Mouse (Mus musculus) spleen, adult 12 weeks (tissue): ENCODE results near the gene Stk19.
"Not testable (repeated sequence)": the region's sequence is repeated elsewhere in the genome, so short reads cannot be mapped to it uniquely, and the experiment has no call there.

Source experiments
- DNase-seq: peaks from one replicate; pipeline ENCODE4 v3.0.0; 2022; ENCODE audit warnings: low spot score

The Stk19 gene

DNA sequence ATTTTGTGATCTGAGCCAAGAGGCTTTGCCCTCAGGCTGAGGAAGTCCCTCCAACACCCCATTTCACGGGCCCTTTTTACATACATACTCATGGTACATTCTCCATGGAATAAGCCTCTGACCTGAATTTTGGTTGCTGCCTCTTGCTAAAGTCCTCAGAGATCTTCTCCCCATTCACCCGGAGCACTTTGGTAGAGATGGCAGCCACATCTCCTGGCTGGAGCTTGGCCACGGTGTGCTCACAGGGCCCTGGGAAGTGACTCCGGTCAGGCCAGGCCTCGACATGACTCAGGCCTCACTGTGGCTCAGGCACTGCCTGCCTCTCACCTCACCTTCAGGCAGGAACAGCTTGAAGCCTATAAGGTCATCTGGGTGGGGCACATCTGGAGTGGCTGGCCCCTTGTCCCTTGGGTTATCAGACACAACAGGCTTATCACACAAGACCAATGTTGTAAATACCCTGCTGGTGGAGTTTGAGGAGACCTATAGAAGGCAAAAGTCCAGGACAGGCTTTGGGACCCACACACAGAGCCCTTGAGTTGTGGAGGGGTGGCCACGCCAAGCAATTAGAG is 4.1 kb upstream of the Stk19 start:
- no peak for DNase-seq

DNA sequence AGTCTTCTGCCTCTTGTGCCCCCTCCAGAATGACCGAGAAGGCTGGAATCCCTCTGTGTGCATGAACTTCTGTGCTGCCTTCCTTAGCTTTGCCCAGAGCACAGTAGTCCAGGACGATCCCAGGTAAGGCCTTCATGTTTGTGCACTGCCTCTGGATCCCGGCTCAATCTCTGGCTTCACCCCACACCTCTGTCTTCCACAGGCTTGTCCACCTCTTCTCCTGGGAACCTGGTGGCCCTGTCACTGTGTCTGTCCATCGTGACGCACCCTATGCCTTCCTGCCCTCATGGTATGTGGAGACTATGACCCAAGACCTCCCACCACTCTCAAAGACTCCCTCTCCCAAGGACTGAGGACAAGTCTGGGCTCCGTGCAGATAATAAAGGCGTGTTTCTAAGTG is 2.0 kb upstream of the Stk19 start:
- no peak for DNase-seq

DNA sequence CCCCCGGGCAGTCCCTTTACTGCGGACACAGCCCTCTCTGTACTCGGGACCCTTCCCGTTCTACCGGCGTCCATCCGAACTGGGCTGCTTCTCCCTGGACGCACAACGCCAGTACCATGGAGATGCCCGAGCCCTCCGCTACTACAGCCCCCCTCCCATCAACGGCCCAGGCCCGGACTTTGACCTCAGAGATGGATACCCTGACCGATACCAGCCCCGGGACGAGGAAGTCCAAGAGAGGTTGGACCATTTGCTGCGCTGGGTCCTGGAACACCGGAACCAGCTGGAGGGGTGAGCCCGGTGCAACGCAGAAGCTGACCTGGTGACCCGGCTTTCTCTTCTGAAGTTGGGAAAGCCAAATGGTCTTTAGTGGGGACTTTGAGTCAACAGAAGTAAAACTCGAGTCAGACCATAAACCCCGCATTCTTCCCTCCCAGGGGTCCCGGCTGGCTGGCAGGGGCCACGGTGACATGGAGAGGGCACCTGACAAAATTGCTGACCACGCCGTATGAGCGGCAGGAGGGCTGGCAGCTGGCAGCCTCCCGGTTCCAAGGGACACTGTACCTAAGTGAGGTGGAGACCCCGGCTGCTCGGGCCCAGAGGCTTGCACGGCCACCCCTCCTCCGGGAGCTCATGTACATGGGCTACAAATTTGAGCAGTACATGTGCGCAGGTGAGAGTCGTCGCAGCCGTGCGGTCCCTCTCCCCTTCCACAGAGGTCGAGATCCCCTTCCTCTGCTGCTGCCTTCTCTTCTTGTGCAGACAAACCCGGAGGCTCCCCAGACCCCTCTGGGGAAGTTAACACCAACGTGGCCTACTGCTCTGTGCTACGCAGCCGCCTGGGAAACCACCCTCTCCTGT is 949 bp upstream of the Stk19 start:
- DNase-seq, result no peak

DNA sequence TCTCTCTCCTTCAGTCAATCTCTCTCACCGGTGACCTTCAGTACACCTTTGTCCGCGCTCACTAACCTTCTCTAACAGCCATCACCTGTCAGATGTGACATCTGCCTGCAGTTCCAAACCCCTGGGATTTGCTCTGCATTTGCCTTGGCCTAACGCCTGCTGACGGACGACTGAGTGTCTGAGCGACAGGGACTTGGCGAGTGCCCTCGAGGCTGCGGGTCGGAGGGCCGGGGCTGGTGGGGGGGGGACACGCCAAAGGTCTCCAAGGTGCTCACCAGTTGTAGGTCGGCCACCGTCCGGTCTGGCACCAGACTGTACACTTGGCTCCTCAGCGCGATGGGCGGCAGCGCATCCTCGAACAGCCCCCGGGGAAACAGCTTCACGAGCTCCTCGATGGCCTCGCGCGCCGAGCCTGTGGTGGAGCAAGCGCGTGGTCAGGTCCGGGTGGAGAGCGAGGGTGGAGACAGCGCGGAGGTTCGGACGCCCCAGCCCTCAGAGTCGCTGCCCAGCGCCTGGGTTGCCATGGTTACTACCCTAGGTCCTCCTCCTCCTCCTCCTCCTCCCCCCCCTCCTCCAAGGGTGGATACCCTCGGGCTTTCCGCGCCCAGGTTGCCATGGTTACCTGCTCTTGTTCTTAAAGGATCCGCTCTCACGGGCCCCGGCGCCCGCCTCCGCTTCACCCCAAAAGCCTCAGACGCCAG is 440 bp downstream of the Stk19 start:
- no peak for DNase-seq

DNA sequence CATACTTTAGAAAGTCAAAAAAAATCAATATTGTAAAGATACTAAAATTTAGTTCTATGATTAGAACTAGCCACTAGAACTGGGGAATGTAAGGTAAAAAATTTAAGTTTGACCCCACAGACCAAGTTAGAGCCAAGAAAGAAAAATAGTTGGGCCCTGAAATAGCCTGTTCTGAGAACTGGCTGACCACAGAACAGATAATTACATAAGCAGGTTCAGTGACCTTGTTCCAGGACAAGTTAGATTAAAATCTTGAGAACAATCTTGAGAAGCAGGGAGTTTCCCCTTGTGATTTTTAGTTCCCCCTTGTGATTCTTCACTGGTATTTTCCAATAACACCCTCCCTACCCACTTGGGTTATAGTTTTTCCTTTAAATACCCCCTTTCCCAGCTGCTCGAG is 6.0 kb downstream of the Stk19 start:
- DNase-seq, result not testable (repeated sequence)

DNA sequence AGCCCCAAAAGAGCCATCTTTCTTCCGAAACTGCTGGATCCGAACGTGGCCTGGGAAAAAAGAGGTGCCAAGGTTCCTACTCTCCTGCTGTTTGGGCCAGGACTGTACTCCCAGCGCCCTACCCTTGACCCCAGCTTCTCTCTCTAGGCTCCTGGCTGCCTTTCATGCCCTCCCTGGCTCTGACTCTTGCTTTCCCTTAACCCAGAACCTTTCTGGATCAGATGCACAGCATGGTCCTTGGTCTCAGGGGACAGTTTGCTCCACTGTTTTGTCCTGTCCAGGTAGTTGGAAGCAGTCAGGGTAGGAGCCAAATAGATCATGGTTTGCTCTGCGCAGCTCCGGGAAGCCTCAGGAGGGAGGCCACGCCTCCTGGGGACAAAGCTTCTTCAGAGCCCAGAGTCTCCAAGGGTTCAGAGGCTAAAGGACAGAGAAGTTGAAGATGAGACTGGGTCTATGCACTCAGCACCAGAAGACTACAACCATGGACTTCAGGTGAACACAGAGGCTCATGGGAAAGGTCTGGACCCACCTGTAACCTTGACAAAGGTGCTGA is 21.9 kb downstream of the Stk19 start:
- no peak for DNase-seq

DNA sequence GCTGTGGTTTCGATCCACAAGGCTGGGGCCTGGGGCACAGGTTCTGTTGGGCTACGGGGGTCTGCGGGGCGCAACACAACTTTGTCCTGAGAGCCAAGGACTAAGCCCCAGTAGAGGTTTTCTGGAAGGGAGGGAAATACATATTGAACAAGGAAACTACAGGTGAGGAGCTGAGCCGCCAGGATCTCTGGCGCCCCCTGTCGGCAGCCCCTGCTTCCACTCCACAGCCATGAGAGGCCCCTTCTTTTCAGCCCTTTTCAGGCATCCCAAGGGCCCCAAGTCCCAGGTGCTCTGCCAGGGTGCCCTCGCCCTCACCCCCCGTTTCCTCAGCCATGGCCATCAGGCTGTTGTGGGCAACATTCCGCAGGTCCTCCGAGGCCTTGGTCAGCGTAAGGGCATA is 23.0 kb downstream of the Stk19 start:
- DNase-seq, result not testable (repeated sequence)

DNA sequence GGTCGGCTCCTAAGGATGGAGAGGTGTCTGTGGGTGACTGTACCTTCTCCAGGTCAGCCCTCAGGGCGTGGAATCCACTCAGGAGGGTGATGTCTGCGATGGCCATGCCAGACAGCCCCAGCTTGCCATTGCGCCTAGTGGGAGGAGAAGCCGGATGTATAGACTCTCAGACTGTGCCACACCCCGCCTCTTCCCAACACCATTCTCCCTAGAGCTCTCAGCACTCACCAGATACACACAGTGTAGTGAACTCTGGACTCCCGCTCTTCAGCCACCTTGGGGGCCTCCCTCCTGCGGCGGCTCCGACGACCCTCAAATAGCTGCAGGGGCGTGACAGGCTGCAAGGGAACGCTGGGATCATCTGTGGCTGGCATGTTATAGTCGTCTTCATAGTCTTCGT is 25.5 kb downstream of the Stk19 start:
- DNase-seq, result no peak

DNA sequence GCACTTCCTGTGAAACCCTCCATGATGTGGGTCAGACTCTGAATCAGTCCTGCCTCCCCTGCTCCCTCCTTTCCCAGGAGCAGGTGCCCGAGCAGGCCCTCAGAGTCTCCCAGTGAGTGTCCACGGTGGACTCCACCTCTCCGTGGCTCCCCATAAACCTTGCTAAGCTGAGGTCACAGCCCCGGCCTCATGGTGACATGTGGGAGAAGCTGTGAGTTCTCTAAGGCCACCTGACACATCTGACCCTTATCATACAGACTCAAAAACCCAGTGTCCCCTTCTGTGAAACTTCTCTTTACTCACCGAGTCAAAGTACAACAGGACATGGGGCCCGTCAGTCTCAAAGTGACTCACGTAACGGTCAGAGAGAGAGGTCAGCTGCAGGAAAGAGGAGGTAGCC is 25.9 kb downstream of the Stk19 start:
- DNase-seq, result not testable (repeated sequence)

DNA sequence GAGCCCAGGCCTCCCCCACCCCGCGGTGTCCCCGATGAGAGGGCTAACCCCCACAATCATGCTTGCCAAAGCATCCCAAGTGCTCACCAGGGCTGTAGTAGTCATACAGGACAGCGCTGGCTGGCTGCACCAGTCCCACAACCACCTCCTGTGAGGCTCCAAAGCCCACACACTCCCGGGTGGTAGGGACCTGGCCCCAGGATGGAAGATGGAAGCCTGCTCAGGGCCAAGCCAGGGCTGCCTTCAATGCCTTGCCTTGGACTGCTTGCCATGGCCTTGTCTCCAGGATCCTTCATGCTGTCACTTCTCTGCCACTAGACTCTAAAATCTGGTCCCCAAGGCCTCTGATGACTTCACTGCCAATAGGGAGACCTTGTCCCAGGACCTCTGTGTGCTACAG is 26.3 kb downstream of the Stk19 start:
- not testable (repeated sequence) for DNase-seq

DNA sequence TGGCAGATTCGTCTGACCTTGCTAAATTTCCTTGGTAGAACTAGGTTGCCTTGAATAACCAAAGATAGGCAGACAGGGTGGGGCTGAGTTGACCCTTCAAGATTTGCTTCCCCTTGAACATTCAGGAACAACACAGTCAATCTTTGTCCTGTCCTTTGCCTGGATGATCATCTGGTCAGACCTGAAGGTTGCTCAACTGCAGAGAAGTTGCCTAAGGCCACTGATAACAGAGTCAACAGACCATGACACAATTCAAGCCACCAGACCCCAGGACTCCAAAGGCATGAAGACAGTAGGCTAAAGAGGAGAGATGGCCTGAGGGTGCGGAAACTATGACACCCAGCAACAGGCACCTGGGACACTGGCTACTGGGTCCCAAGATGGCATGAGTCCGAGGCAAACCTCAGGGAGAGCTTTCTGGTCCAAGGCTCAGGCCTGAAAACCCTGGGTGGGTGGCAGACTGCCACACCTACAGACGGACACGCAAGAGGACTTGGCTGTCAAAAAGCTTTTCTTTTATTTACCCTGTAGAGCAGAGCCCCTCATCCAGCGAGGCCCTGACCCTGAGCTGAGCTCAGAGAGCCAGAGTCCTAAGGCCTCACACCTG is 28.0 kb downstream of the Stk19 start:
- DNase-seq, result no peak

DNA sequence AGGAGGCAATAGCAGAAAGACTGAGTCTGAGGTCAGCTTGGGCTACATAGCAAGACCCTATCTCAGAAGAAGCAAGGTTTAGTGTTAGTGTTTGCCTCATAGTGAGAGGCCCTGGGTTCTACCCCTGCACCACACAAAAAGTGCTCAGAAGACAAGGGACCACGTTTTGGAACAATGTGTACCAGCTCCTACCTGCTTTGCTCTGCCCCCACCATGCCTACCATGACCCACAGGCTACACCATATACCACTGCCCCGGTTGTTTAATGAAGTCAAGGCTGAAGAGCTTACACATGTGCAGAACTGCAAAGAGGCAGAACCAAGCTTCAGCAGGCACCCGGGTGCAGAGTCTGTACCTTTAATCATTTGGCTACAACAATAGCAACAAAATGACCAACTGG is 29.6 kb downstream of the Stk19 start:
- no peak for DNase-seq

DNA sequence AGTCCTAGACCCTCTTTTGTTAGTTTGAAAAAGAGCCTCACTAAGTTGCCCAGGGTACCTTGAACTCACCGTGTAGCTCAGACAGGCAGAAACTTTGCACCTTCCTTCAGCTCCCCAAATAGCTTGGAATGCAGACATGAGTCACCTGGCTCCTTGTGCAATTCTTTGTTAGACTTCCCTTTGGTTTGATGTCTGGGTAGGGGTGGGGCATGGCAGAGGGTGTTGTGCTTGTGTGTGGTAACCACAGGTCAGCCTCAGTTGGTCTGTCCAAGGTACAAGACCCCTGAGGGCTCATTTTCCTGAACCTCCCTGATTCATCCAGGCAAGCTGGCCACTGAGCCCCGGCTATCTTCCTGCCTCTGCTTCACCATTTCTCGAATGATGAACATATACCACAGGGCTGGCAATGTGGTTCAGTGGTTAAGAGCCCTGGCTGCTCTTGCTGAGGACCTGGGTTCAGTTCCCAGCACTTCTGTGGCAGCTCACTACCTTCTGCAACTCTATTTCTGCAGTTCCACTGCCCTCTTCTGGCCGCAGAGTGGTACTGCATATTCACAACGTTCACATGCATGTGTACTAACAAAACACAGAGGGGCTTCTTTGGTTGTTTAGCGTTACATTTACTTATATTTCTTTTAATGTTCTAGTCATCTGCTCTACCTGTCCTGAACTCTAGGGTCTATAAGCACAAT is 31.7 kb downstream of the Stk19 start:
- no peak for DNase-seq

DNA sequence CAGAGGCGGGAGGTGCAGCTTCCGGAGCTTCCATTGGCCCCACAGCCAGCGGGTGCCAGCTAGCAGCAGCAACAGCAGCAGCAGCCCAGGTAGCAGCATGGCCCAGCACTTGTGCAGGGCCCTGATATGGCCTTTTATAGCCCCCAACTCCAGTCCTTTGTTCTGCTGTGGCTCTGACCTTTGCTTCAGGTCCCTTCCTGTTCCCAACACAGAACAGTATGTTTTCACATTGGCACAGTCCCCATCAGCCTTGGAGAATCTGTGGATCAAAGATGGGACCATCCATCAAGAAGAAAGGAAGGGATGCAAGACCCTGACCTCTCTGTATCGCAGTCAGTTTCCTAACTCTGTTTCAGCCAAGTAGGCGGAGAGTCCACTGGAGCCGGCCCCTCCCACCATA is 32.4 kb downstream of the Stk19 start, which contains the start of gene Cyp21a1:
Cyp21a1 (minus strand) TSS at position 261 of the 400 bp plus-strand sequence.
- DNase-seq, result not testable (repeated sequence)

DNA sequence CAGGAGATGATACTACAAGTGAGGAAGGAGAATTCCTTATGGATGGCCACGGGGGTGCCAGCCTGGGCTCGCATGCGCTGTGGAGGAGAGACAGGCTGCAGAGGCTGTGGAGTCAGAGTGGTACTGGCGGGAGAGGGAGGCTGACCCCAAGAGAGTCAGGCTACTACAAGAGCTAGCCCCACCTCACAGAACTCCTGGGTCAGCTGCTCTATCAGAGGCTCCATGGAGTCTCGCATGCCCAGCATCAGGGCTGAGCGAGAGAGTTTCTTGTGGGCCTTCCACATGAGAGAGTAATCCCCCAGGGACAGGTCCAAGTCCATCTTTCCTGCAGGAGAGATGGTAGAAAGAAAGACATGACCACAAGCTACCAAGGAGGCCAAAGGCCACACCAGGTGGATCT is 33.4 kb downstream of the Stk19 start:
- not testable (repeated sequence) for DNase-seq

DNA sequence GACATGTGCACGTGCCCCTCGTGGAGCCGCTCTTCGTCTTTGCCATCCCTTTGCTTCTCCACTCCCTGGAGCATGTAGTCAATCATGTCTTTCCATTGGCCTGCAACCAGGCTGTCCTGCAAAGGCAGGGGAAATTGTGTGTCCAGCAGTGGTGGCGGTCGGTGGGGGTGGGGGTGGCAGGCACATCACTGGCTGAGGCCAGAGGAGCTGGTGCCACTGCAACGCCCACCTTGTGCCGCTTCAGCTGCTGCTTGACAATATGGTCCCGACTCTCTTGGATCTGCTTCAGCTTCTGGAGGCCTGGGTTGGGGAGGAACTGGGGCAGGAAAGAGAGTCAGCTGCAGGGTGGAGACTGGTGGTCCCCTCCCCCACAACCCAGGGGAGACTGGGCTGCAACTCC is 34.0 kb downstream of the Stk19 start:
- not testable (repeated sequence) for DNase-seq

DNA sequence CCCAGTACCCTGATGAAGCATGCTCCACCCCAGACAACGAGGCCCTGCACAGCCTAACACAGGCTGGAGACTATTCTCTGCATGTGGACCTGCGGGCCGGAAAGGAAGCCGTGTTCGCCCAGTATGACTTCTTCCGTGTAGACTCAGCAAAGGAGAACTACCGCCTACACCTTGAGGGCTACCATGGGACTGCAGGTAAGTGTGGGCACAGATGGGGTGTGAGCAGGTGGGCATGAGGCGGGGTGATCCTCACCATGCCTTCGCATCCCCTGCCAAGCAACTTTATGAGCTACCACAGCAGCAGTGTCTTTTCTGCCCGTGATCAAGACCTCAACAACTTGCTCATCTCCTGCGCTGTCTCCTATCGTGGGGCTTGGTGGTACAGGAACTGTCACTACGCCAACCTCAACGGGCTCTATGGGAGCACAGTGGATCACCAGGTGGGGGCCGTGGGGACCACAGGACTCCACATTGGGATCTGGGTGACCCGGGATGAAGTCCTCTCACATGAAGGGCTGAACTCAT is 35.9 kb downstream of the Stk19 start:
- not testable (repeated sequence) for DNase-seq

DNA sequence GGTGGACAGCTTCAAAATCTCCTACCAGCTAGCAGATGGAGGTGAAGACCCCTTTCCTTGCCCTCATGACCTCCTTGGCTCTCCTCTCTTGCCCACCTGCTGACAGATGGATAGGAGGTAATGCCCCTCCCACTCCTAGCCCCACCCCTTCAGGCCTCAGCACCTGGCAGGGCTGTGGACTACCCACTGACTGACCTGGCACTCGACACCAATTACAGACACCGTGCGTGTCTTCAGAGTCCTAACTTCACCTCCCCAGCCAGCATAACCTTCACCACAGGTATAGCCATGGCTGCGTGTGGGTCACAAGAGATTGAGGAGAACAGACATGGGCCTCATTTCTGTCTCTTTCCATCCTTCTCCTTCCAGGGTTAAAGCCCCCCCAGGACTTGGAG is 37.2 kb downstream of the Stk19 start:
- no peak for DNase-seq

DNA sequence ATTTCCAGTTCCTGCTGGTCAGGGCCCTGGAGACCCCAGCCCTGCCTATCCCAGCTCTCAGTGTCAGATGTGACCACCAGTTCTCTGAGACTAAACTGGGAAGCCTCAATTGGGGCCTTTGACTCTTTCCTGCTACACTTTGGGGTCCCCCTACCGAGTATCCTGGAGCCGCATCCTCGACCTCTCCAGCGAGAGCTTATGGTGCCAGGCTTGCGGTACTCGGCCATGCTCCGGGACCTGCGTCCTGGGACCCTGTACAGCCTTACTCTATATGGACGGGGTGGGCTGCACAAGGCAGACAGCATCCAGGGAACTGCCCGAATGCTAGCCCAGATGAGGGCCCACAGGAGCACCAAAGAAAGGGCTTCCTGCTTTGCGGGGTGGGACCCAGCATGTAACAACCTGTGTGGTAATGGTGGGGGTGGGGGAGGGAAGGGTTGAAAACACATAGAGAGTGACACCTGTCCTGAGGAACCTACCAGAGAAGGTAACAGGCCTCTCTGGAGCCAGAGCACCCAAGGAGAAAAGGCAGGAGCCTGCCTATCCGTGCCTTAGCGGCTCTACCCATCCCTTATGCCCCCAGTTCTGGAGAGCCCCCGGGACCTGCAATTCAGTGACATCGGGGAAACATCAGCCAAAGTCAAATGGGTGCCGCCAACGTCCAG is 37.7 kb downstream of the Stk19 start:
- no peak for DNase-seq

DNA sequence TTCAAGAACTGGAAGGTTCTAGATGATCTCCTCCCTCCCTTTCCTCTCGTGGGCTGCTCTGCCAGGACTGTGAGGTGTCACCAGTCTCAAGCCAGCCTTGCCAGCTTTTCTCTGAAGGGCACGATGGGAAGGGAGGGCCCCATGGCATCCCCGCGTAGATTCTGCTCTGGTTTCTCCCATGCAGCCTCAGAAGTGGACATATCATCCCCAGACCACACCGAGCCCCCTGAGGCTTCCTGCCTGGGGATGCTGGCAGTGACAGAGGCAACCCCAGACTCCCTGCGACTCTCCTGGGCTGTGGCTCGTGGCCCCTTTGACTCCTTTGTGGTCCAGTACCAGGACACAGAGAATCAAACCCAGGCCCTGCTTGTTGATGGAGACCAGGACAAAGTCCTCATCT is 38.7 kb downstream of the Stk19 start:
- not testable (repeated sequence) for DNase-seq
